Mouse (Mus musculus) midbrain, embryonic 15.5 days (tissue): ENCODE measurements around the gene Rasl10b. TPM values are rescaled to one million over a fixed set of nuclear protein-coding genes. Genes with fewer than 3 reads are reported as not detected.

ENCODE experiments used
- polyA plus RNA-seq: library from polyadenylated mRNA; unstranded; fragments of >200 nt; fragmentation: Nextera tagmentation; extraction: Ambion mirVana; gene quantifications from 2 replicates; pipeline ENCODE4 v1.2.1, GENCODE M21; 2015

The Rasl10b gene
- polyA plus RNA-seq, 1 experiment from 2014 or later: 43.2 TPM

Other genes starting within 250 kb of the Rasl10b start
- 0.18 TPM in 2 replicates for gene Slfn4, start 234.0 kb upstream of the Rasl10b start, polyA plus RNA-seq
- 0.08 and 0.11 TPM in 2 replicates for gene Slfn3, start 217.8 kb upstream of the Rasl10b start, polyA plus RNA-seq
- gene Slfn14, start 122.4 kb upstream of the Rasl10b start, polyA plus RNA-seq: 0.08 TPM in 1 of 2 replicates, not detected in the other
- 118 and 127 TPM in 2 replicates for gene Ap2b1, start 110.1 kb upstream of the Rasl10b start, polyA plus RNA-seq
- 18.4 and 18.6 TPM in 2 replicates for gene Pex12, start 106.6 kb upstream of the Rasl10b start, polyA plus RNA-seq
- 0.36 and 0.54 TPM in 2 replicates for gene Gas2l2, start 20.3 kb downstream of the Rasl10b start, polyA plus RNA-seq
- gene 1700020L24Rik, start 28.5 kb downstream of the Rasl10b start, polyA plus RNA-seq: 0.68 and 0.70 TPM in 2 replicates
- gene Mmp28, start 53.9 kb downstream of the Rasl10b start, polyA plus RNA-seq: 2.9 and 3.4 TPM in 2 replicates
- gene Taf15, start 63.9 kb downstream of the Rasl10b start, polyA plus RNA-seq: 12.2 and 12.6 TPM in 2 replicates
- not detected in 2 replicates for gene Heatr9, start 113.0 kb downstream of the Rasl10b start, polyA plus RNA-seq
- gene Ccl5, start 121.4 kb downstream of the Rasl10b start, polyA plus RNA-seq: 0.89 TPM in 1 of 2 replicates, not detected in the other
- gene Ccl9, start 169.5 kb downstream of the Rasl10b start, polyA plus RNA-seq: 1.6 and 2.2 TPM in 2 replicates
- 2.1 and 3.5 TPM in 2 replicates for gene Ccl6, start 183.9 kb downstream of the Rasl10b start, polyA plus RNA-seq
- not detected in 2 replicates for gene Rpl9-ps1, start 236.5 kb downstream of the Rasl10b start, polyA plus RNA-seq
- gene Ccl3, start 240.2 kb downstream of the Rasl10b start, polyA plus RNA-seq: 1.3 and 1.6 TPM in 2 replicates